Mouse (Mus musculus) testis, adult 2 months (tissue): Measurements from ENCODE around the gene Rdh7.

Experiments
- CTCF ChIP-seq: fragments of 200-500 bp; IDR thresholded peaks from 2 replicates; pipeline ENCODE4 v1.5.1; 2012; ENCODE audit warnings: low read depth, mild to moderate bottlenecking, inconsistent platforms, low read length, moderate library complexity; ENCODE audit not compliant: control insufficient read depth, insufficient read depth, insufficient replicate concordance
- POLR2A ChIP-seq: fragments of 200-500 bp; IDR thresholded peaks from 2 replicates; pipeline ENCODE4 v1.6.1; 2012; ENCODE audit warnings: low read depth, mild to moderate bottlenecking, inconsistent platforms, low read length, moderate library complexity; ENCODE audit not compliant: control insufficient read depth

DNA sequence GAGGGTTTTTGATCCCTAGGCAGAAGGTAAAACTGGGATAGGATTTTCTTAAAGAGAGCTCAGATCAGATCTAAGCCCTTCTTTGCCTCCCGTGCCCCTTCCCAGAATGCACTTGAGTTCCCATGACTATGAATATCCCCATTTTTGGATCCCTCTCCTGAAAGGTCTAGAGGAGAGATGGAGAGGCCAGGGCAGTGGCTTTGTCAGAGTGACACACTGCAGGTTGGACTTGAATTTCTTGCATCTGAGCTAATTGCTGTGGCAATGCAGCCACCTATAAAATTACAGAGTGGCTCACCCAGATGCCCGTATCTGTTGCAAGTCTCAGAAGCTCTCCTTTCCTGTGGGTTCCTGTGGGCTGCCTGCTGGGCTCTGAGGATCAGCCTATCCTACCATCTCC, 9.6 kb upstream of the Rdh7 start, which contains the start of gene Sdr9c7:
- no peak for TF ChIP-seq CTCF
- no peak for TF ChIP-seq POLR2A
